Mouse (Mus musculus) heart, postnatal 0 days (tissue): ENCODE measurements around the gene D330020A13Rik. TPM values are rescaled to one million over a fixed set of nuclear protein-coding genes. Genes with fewer than 3 reads are reported as not detected.
"Not testable (repeated sequence)": the region's sequence is repeated elsewhere in the genome, so short reads cannot be mapped to it uniquely, and the experiment has no call there.

ENCODE experiments used
- ATAC-seq: fragments of 200-750 bp; cut with Nextera tagmentation; 2 replicates; pipeline ENCODE4 v1.8.0; 2017; ENCODE audit warnings: low read depth, moderate number of reproducible peaks, moderate library complexity; ENCODE audit not compliant: insufficient read depth
- DNase-seq: peaks from one replicate; pipeline ENCODE4 v3.0.0-alpha.2; 2016; ENCODE audit warnings: low spot score
- H3K27ac ChIP-seq: fragments of 300-500 bp; sonication (generic); 2 replicates; pipeline ENCODE4 v1.5.1; 2014; ENCODE audit warnings: low read depth, mild to moderate bottlenecking
- H3K27me3 ChIP-seq: fragments of 300-500 bp; sonication (generic); 2 replicates; pipeline ENCODE4 v1.6.1; 2014; ENCODE audit warnings: low read length, mixed read lengths; ENCODE audit not compliant: control insufficient read depth, insufficient read depth
- H3K36me3 ChIP-seq: fragments of 300-500 bp; sonication (generic); replicated peaks from 2 replicates; pipeline ENCODE4 v1.6.1; 2014; ENCODE audit warnings: low read length, mixed read lengths; ENCODE audit not compliant: control insufficient read depth, insufficient read depth
- H3K4me1 ChIP-seq: fragments of 300-500 bp; sonication (generic); 2 replicates; pipeline ENCODE4 v1.6.1; 2014; ENCODE audit warnings: antibody characterized with exemption; ENCODE audit not compliant: control insufficient read depth, insufficient read depth
- H3K4me2 ChIP-seq: fragments of 300-500 bp; sonication (generic); 2 replicates; pipeline ENCODE4 v1.6.1; 2014; ENCODE audit warnings: low read depth, mild to moderate bottlenecking, low read length, moderate library complexity
- H3K4me3 ChIP-seq: fragments of 300-500 bp; sonication (generic); 2 replicates; pipeline ENCODE4 v1.5.1; 2014; ENCODE audit warnings: low read depth, low read length
- H3K9ac ChIP-seq: fragments of 300-500 bp; sonication (generic); replicated peaks from 2 replicates; pipeline ENCODE4 v1.6.1; 2014; ENCODE audit warnings: low read depth, low read length, mixed read lengths
- H3K9me3 ChIP-seq: fragments of 300-500 bp; sonication (generic); replicated peaks from 2 replicates; pipeline ENCODE4 v1.6.1; 2016; ENCODE audit warnings: low read length; ENCODE audit not compliant: control insufficient read depth
- CTCF ChIP-seq: IDR thresholded peaks from 2 replicates; pipeline ENCODE4 v1.5.1; 2016; ENCODE audit warnings: antibody characterized with exemption, control low read depth, low read depth
- EP300 ChIP-seq: IDR thresholded peaks from 2 replicates; pipeline ENCODE4 v1.6.1; 2016; ENCODE audit warnings: antibody characterized with exemption, low read depth
- WGBS: fragments of 180-500 bp; shearing (Covaris S2); extraction: QIAGEN DNeasy Blood & Tissue Kit; methylation state at CpG from one replicate; pipeline ENCODE4 v1.1.7; 2014; 5-methylcytosine and 5-hydroxymethylcytosine counted together
- polyA plus RNA-seq: library from polyadenylated mRNA; unstranded; fragments of >200 nt; fragmentation: Nextera tagmentation; extraction: Ambion mirVana; gene quantifications from 2 replicates; pipeline ENCODE4 v1.2.1, GENCODE M21; 2015
- total RNA-seq: library from RNA; depleted of rRNA; stranded (reverse); fragments of >200 nt; gene quantifications from 2 replicates; pipeline ENCODE4 v1.2.3, GENCODE M21; 2014; ENCODE audit warnings: low replicate concordance

D330020A13Rik gene
- total and polyA plus RNA-seq, 2 experiments from 2014 or later = not detected

GRCm38 (mm10) chr6:120287279-120287678 is 6.9 kb upstream of the D330020A13Rik start:
- no peak overlapping the region for H3K27ac ChIP-seq
- TF ChIP-seq EP300 (no peak), CTCF (no peak)
- DNase-seq = no peak
- no peak for ATAC-seq
- WGBS = 73% methylated on average over 9 of the region's 9 CpGs
- H3K4me3 ChIP-seq = no peak overlapping the region
- no peaks in the 10 kb centered on the region for H3K27me3 ChIP-seq
- no peak overlapping the region for H3K4me2 ChIP-seq
- H3K9me3 ChIP-seq = no peaks in the 10 kb centered on the region
- no peaks in the 10 kb centered on the region for H3K4me1 ChIP-seq
- H3K9ac ChIP-seq = no peak overlapping the region
- H3K36me3 ChIP-seq = no peaks in the 10 kb centered on the region

GRCm38 (mm10) chr6:120288541-120288940 is 5.6 kb upstream of the D330020A13Rik start:
- 33% methylated on average over 7 of the region's 7 CpGs for WGBS
- Histone ChIP-seq H3K9ac (no peak overlapping the region), H3K27me3 (peaks cover 11% of the 10 kb centered on the region), H3K4me2 (no peak overlapping the region), H3K4me3 (no peak overlapping the region), H3K9me3 (no peaks in the 10 kb centered on the region), H3K4me1 (no peaks in the 10 kb centered on the region), H3K27ac (no peak overlapping the region), H3K36me3 (no peaks in the 10 kb centered on the region)
- TF ChIP-seq EP300 (no peak), CTCF (no peak)
- DNase-seq (no peak), ATAC-seq (no peak)

GRCm38 (mm10) chr6:120289430-120289829 is 4.7 kb upstream of the D330020A13Rik start:
- Histone ChIP-seq H3K4me3 (no peak overlapping the region), H3K9ac (no peak overlapping the region), H3K4me1 (no peaks in the 10 kb centered on the region; the same call in 1 of the 2 replicates), H3K36me3 (no peaks in the 10 kb centered on the region), H3K27me3 (peaks cover 20% of the 10 kb centered on the region), H3K9me3 (no peaks in the 10 kb centered on the region), H3K4me2 (no peak overlapping the region), H3K27ac (no peak overlapping the region)
- ATAC-seq (no peak), DNase-seq (no peak)
- WGBS = 88% methylated on average over 4 of the region's 4 CpGs
- TF ChIP-seq CTCF (no peak), EP300 (no peak)

GRCm38 (mm10) chr6:120291396-120292009 is 2.7 kb upstream of the D330020A13Rik start:
- no peaks in the 10 kb centered on the region for H3K9me3 ChIP-seq
- no peak overlapping the region for H3K4me3 ChIP-seq
- no peak for DNase-seq

GRCm38 (mm10) chr6:120294785-120295133 is 595 bp downstream of the D330020A13Rik start:
- Histone ChIP-seq H3K9me3 (no peaks in the 10 kb centered on the region), H3K36me3 (no peaks in the 10 kb centered on the region), H3K27me3 (peaks cover 36% of the 10 kb centered on the region), H3K9ac (no peak overlapping the region), H3K4me3 (peak overlapping the region; percentile 59), H3K4me2 (peak overlapping the region; percentile 85), H3K4me1 (peaks cover 5% of the 10 kb centered on the region), H3K27ac (no peak overlapping the region)
- WGBS = 2% methylated on average over 16 of the region's 16 CpGs
- TF ChIP-seq CTCF = no peak
- TF ChIP-seq EP300 = no peak
- DNase-seq (peak; percentile 16), ATAC-seq (peak; percentile 17; the same call in 1 of the 2 replicates)

More at GRCm38 (mm10) chr6:120291396-120292009, 2.7 kb upstream of the D330020A13Rik start:
- 60% methylated on average over 7 of the region's 7 CpGs for WGBS
- Histone ChIP-seq H3K27me3 (peaks cover 36% of the 10 kb centered on the region), H3K4me1 (peaks cover 5% of the 10 kb centered on the region), H3K9ac (no peak overlapping the region), H3K36me3 (no peaks in the 10 kb centered on the region), H3K4me2 (no peak overlapping the region), H3K27ac (no peak overlapping the region)
- no peak for ATAC-seq
- no peak for TF ChIP-seq CTCF
- no peak for TF ChIP-seq EP300

GRCm38 (mm10) chr6:120296589-120296988 is 2.4 kb downstream of the D330020A13Rik start:
- WGBS = 85% methylated on average over 2 of the region's 2 CpGs
- H3K4me1 ChIP-seq = not testable (repeated sequence)

More at GRCm38 (mm10) chr6:120296589-120296988, 2.4 kb downstream of the D330020A13Rik start:
- not testable (repeated sequence) for H3K27ac ChIP-seq, H3K4me3 ChIP-seq, H3K36me3 ChIP-seq, H3K4me2 ChIP-seq, H3K9me3 ChIP-seq, ATAC-seq, DNase-seq, H3K9ac ChIP-seq
- TF ChIP-seq CTCF = peak; percentile 10; the same call in 1 of the 2 replicates
- peaks cover 36% of the 10 kb centered on the region for H3K27me3 ChIP-seq
